Mouse (Mus musculus) activated CD4-positive, CD25-positive, alpha-beta regulatory T cell, adult 9 weeks (primary cell): ENCODE results near the gene Fam89b. TPM values are rescaled to one million over a fixed set of nuclear protein-coding genes. Genes with fewer than 3 reads are reported as not detected.

Experiments used
- polyA plus RNA-seq: library from polyadenylated mRNA; unstranded; fragments of 100-300 nt; shearing (Covaris generic); gene quantifications from one replicate; pipeline ENCODE4 v1.2.1, GENCODE M21; 2017

Fam89b gene
- 52.3 TPM for polyA plus RNA-seq

DNA sequence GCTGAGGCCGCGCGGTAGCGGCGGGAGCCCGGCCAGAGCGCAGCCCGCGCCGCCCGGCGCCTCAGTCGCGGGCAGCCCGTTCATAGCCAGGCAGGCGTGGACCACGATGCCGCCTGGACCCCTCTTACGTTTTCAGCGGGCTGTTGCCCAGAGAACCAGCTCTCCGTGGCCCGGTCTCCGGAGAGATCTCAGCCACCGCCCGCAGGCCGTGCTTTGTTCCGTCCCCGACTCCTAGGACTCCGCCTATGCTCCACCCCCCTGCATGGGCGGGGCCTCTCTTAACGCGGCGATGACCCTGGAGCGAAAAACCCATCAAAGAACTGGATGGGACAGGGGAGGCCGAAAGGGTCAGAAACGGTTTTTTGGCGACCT lies at the start of gene Fam89b:
TSS of gene Fam89b (minus strand) at position 210 of the 372 bp plus-strand sequence.

DNA sequence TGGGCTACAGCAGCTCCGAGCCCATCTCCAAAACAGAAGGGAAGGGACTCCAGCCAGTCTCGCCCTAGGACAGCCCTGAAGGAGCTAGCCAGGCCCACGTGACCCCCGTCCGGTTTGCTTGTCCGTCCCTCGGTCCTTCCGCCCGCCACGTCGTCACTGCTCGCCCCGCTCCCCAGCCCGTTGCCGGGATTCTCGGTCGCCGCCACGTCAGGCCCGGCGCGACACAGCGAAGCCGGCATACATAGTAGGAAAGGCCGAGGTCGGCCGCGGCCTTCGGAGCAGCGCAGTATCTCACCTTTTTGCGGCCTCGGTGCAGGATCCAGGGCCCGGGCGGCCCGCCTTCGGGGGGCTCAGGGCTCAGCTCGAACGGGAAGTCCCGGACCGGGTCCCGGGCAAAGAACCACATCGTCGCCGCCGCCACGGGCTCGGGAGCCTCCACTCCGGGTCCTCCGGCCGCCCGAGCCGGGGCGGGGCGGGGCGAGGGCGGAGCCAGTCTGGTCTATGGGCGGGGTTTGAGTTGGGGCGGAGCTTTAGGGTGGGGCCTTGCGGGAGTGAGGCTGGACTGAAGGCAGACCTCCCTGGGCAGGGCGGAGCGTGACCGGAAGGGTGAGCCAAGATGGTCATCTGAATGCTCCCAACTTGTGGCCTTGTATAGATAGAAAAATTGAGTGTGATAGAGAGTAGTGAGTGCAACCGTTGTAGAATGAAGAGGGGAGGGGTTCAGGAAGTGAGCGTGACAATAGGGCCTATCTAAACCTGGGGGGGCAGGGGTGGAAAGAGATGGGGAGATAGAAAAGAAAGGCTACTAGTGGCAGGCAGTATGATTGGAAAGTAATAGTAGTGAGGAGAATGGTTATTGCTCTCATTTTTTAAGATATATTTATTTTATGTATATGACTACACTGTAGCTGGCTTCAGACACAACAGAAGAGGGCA lies 41.7 kb upstream of the Fam89b start, which contains the start of gene Scyl1:
TSS of gene Scyl1 (minus strand) at position 495 of the 936 bp plus-strand sequence.

GRCm38 (mm10) chr19:5740320-5741317 lies 11.2 kb upstream of the Fam89b start, which contains the start of gene Ltbp3:
Gene Ltbp3 (plus strand): TSS chr19:5740904.

GRCm38 (mm10) chr19:5725767-5726515 lies 3.5 kb downstream of the Fam89b start, which contains the start of gene Ehbp1l1:
Gene Ehbp1l1 (minus strand): TSS chr19:5726317.

GRCm38 (mm10) chr19:5704163-5704800 lies 25.2 kb downstream of the Fam89b start, which contains the start of gene Kcnk7:
Gene Kcnk7 (plus strand): TSS chr19:5704367.

DNA sequence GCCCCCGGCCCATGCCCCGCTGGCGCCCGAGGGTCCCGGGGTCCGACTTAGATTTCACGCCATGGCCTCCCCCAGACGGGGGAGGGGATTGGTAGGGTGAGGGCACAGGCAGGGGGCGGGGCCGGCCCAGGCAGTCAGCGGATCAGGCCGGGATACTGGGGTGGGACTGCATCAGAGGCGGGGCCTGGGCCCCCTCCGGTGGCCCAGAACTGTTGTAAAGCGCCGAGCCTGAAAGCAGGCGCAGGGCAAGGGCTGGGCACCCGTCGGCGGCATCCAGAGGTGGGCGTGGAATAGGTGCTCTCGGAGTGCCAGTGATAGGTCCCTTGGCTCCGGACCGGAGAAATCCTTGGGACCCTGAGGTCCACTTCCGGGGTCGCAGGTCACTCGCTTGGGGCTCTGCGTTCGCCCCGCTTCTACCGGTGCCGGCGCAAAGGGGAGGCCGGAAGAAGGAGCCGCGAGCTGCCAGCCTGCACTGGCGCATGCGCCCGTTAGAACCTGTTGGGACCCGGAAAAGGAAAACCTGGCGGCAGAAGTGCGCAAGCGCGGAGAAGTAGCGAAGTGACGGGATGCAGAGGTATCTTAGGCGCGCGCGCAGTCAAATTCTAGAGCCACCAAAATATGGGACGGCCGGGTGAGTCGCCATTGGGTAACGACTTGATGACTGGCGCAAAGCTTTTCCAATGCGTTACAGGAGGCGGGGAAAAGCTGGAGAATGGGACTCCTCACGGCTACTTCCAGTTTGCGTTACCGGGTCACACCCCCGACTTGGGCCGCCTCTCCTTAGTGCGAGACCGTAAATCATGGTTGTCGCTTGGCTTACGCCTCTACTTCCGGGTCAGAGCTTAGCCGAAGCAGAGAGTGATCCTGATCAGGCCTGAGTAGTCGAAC lies 41.0 kb downstream of the Fam89b start, which contains the start of the genes Map3k11 and Pcnx3:
TSS of gene Map3k11 (plus strand) at position 543 of the 888 bp plus-strand sequence.
TSS of gene Pcnx3 (minus strand) at position 709 of the 888 bp plus-strand sequence.

Other genes with a start within 250 kb of the Fam89b start
- 81.3 TPM for gene Mus81, start 241.3 kb downstream of the Fam89b start, polyA plus RNA-seq
- gene Cfl1, start 239.2 kb downstream of the Fam89b start, polyA plus RNA-seq = 4,076 TPM
- gene 1700020D05Rik, start 225.9 kb downstream of the Fam89b start, polyA plus RNA-seq = 0.45 TPM
- gene Snx32, start 219.1 kb downstream of the Fam89b start, polyA plus RNA-seq = 20.1 TPM
- gene Ovol1, start 169.0 kb downstream of the Fam89b start, polyA plus RNA-seq = not detected
- gene Ap5b1, start 161.6 kb downstream of the Fam89b start, polyA plus RNA-seq = 21.4 TPM
- 145 TPM for gene Rnaseh2c, start 127.8 kb downstream of the Fam89b start, polyA plus RNA-seq
- 51.5 TPM for gene Kat5, start 119.4 kb downstream of the Fam89b start, polyA plus RNA-seq
- 151 TPM for gene Rela, start 92.2 kb downstream of the Fam89b start, polyA plus RNA-seq
- 75.3 TPM for gene Sipa1, start 65.9 kb downstream of the Fam89b start, polyA plus RNA-seq
- 26.1 TPM for gene Map3k11, start 40.9 kb downstream of the Fam89b start, polyA plus RNA-seq
- 64.4 TPM for gene Pcnx3, start 40.7 kb downstream of the Fam89b start, polyA plus RNA-seq
- gene Kcnk7, start 25.3 kb downstream of the Fam89b start, polyA plus RNA-seq = 3.6 TPM
- 74.6 TPM for gene Ehbp1l1, start 3.3 kb downstream of the Fam89b start, polyA plus RNA-seq
- not detected for gene Ltbp3, start 11.3 kb upstream of the Fam89b start, polyA plus RNA-seq
- 63.5 TPM for gene Scyl1, start 41.8 kb upstream of the Fam89b start, polyA plus RNA-seq
- 300 TPM for gene Frmd8, start 145.6 kb upstream of the Fam89b start, polyA plus RNA-seq
- gene Slc25a45, start 148.2 kb upstream of the Fam89b start, polyA plus RNA-seq = 52.4 TPM
- gene Tigd3, start 164.5 kb upstream of the Fam89b start, polyA plus RNA-seq = 1.1 TPM
- gene Dpf2, start 183.4 kb upstream of the Fam89b start, polyA plus RNA-seq = 198 TPM
- gene Cdc42ep2, start 195.2 kb upstream of the Fam89b start, polyA plus RNA-seq = 0.26 TPM
- 49.8 TPM for gene Pola2, start 234.5 kb upstream of the Fam89b start, polyA plus RNA-seq